Comparison of ENCODE assay signal across 9 mouse cellular contexts in the genomic region with DNA sequence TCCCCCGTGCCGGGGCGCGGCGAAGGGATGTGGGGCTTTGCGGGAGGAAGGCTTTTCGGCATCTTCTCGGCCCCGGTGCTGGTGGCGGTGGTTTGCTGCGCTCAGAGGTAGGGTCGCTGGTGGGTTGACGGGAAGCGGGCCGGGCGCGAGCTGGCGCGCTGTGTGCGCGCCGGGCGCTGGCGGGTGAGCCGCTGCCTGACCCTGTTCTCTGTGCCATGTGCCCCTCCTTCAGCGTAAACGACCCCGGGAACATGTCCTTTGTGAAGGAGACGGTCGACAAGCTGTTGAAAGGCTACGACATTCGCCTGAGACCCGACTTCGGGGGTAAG.
DNase-seq lines count a peak whose midpoint lies in the region; ATAC-seq and TF ChIP-seq lines count a peak whose summit lies in the region.
"Had no signal": no experiment of that assay in that cellular context is flagged by ENCODE, and none has a peak within 500 bp of the region (broad histone marks: within the 10 kb centered on the region; RNA-seq: fewer than 3 reads in every experiment).

No protein-coding gene starts in this region.

- peak overlapping the region; percentile 84 for H3K4me3 ChIP-seq in cerebellum, adult 2 months (replicated peaks; ENCODE audit: insufficient read depth, low read depth, low read length)
- peak overlapping the region; percentile 66 for H3K4me3 ChIP-seq in limb, embryonic 13.5 days
- H3K4me3 ChIP-seq in stomach, embryonic 15.5 days (replicated peaks) = peak overlapping the region; percentile 67

- H3K4me2 ChIP-seq in limb, embryonic 13.5 days (replicated peaks) = peak overlapping the region; percentile 92
- H3K4me2 ChIP-seq in stomach, embryonic 15.5 days = peak overlapping the region; percentile 94

- no peak for TF ChIP-seq CTCF in cerebellum, adult 2 months (IDR thresholded peaks at IDR 0.05; ENCODE audit: borderline replicate concordance, insufficient read depth, low read depth, low read length)

- peak overlapping the region; percentile 56 for H3K9ac ChIP-seq in limb, embryonic 13.5 days
- no peak overlapping the region for H3K9ac ChIP-seq in stomach, embryonic 15.5 days

- TF ChIP-seq POLR2A in cerebellum, adult 2 months (IDR thresholded peaks at IDR 0.05; ENCODE audit: borderline replicate concordance, insufficient read depth, low read length) = no peak

- no peaks in the 10 kb centered on the region for H3K36me3 ChIP-seq in limb, embryonic 13.5 days
- no peaks in the 10 kb centered on the region for H3K36me3 ChIP-seq in stomach, embryonic 15.5 days

- peak; percentile 43; the same call in 1 of the 2 replicates for ATAC-seq in limb, embryonic 13.5 days (ENCODE audit: low FRiP score, low read depth)
- peak; percentile 16; the same call in 1 of the 2 replicates for ATAC-seq in stomach, embryonic 15.5 days (ENCODE audit: insufficient read depth, low FRiP score, low read depth)
- no peak for ATAC-seq in activated CD4-positive, CD25-positive, alpha-beta regulatory T cell, adult 4 months

- H3K4me1 ChIP-seq in cerebellum, adult 2 months (ENCODE audit: control insufficient read depth, insufficient read depth, low read length) = peaks cover 3% of the 10 kb centered on the region; the same call in 1 of the 2 replicates
- H3K4me1 ChIP-seq in limb, embryonic 13.5 days = peaks cover 12% of the 10 kb centered on the region
- peaks cover 7% of the 10 kb centered on the region; the same call in 1 of the 2 replicates for H3K4me1 ChIP-seq in stomach, embryonic 15.5 days

- under 1% methylated on average over 34 of the region's 34 CpGs for WGBS in cerebellum, adult 2 months
- WGBS in limb, embryonic 13.5 days = under 1% methylated on average over 26 of the region's 34 CpGs
- WGBS in stomach, embryonic 15.5 days = under 1% methylated on average over 34 of the region's 34 CpGs

- no peaks in the 10 kb centered on the region for H3K27me3 ChIP-seq in cerebellum, adult 2 months (ENCODE audit: control insufficient read depth, insufficient read depth, low read length)
- peaks cover 38% of the 10 kb centered on the region for H3K27me3 ChIP-seq in limb, embryonic 13.5 days
- peaks cover 27% of the 10 kb centered on the region for H3K27me3 ChIP-seq in stomach, embryonic 15.5 days (replicated peaks)

- H3K27ac ChIP-seq in cerebellum, adult 2 months (ENCODE audit: insufficient read depth, low read length) = peak overlapping the region; percentile 94
- H3K27ac ChIP-seq in limb, embryonic 13.5 days = no peak overlapping the region
- no peak overlapping the region for H3K27ac ChIP-seq in stomach, embryonic 15.5 days
- H3K27ac ChIP-seq: macrophage had no signal

- no peaks in the 10 kb centered on the region for H3K9me3 ChIP-seq in limb, embryonic 13.5 days
- no peaks in the 10 kb centered on the region for H3K9me3 ChIP-seq in stomach, embryonic 15.5 days

- no peak for DNase-seq in cerebellum, adult 2 months
- DNase-seq in cerebellum, adult 9-10 months = no peak
- peak; percentile 13 for DNase-seq in retina, postnatal 7 days (ENCODE audit: low read depth, low spot score)
- DNase-seq in retina, embryonic 14.5 days (ENCODE audit: low spot score) = no peak
- no peak for DNase-seq in layer of hippocampus, postnatal 10 days (ENCODE audit: low spot score in 2 of 2)
